Mouse (Mus musculus) megakaryocyte, embryonic 14.5 days (primary cell): Measurements from ENCODE around the gene Dglucy.

ENCODE experiments used
- FLI1 ChIP-seq: IDR thresholded peaks from 2 replicates; pipeline ENCODE4 v1.6.1; 2012; ENCODE audit warnings: low read length, inconsistent platforms, mixed read lengths
- GATA1 ChIP-seq: IDR thresholded peaks from 3 replicates; pipeline ENCODE4 v1.6.1; 2012; ENCODE audit warnings: mixed read lengths, low read length, inconsistent platforms, borderline replicate concordance

- TF ChIP-seq GATA1 (no peak), FLI1 (no peak)
Measured at GRCm38 (mm10) chr12:100878556-100878955, 99.7 kb downstream of the Dglucy start.
